Mouse (Mus musculus) hindbrain, embryonic 14.5 days (tissue): ENCODE measurements around the gene Tnip1. TPM values are rescaled to one million over a fixed set of nuclear protein-coding genes. Genes with fewer than 3 reads are reported as not detected.

Experiments
- ATAC-seq: fragments of 200-750 bp; cut with Nextera tagmentation; 2 replicates; pipeline ENCODE4 v1.8.0; 2017; ENCODE audit warnings: moderate number of reproducible peaks, mild to moderate bottlenecking, moderate TSS enrichment, moderate library complexity; ENCODE audit not compliant: low FRiP score
- DNase-seq: peaks from one replicate; pipeline ENCODE4 v3.0.0-alpha.2; 2015; ENCODE audit warnings: low spot score
- H3K27ac ChIP-seq: fragments of 300-500 bp; sonication (generic); 2 replicates; pipeline ENCODE4 v1.5.1; 2014; ENCODE audit warnings: mild to moderate bottlenecking, moderate library complexity
- H3K27me3 ChIP-seq: fragments of 300-500 bp; sonication (generic); 2 replicates; pipeline ENCODE4 v1.6.1; 2014; ENCODE audit warnings: mild to moderate bottlenecking, low read length, mixed read lengths; ENCODE audit not compliant: control insufficient read depth, insufficient read depth
- H3K36me3 ChIP-seq: fragments of 300-500 bp; sonication (generic); replicated peaks from 2 replicates; pipeline ENCODE4 v1.6.1; 2014; ENCODE audit not compliant: control insufficient read depth, insufficient read depth
- H3K4me1 ChIP-seq: fragments of 300-500 bp; sonication (generic); replicated peaks from 2 replicates; pipeline ENCODE4 v1.6.1; 2014; ENCODE audit warnings: antibody characterized with exemption, low read length, mixed read lengths; ENCODE audit not compliant: control insufficient read depth, insufficient read depth
- H3K4me2 ChIP-seq: fragments of 300-500 bp; sonication (generic); replicated peaks from 2 replicates; pipeline ENCODE4 v1.6.1; 2014; ENCODE audit warnings: mild to moderate bottlenecking, moderate library complexity
- H3K4me3 ChIP-seq: fragments of 300-500 bp; sonication (generic); replicated peaks from 2 replicates; pipeline ENCODE4 v1.5.1; 2014; ENCODE audit warnings: mild to moderate bottlenecking, low read length
- H3K9ac ChIP-seq: fragments of 300-500 bp; sonication (generic); 2 replicates; pipeline ENCODE4 v1.6.1; 2014
- H3K9me3 ChIP-seq: fragments of 300-500 bp; sonication (generic); 2 replicates; pipeline ENCODE4 v1.6.1; 2016; ENCODE audit warnings: low read length; ENCODE audit not compliant: control insufficient read depth
- WGBS: fragments of 180-500 bp; shearing (Covaris S2); extraction: QIAGEN DNeasy Blood & Tissue Kit; methylation state at CpG from one replicate; pipeline ENCODE4 v1.1.7; 2014; 5-methylcytosine and 5-hydroxymethylcytosine counted together
- polyA plus RNA-seq: library from polyadenylated mRNA; unstranded; fragments of >200 nt; fragmentation: Nextera tagmentation; extraction: Ambion mirVana; gene quantifications from 2 replicates; pipeline ENCODE4 v1.2.1, GENCODE M21; 2014

Gene Tnip1
- polyA plus RNA-seq, 1 experiment from 2014 or later: 17.0 TPM

DNA sequence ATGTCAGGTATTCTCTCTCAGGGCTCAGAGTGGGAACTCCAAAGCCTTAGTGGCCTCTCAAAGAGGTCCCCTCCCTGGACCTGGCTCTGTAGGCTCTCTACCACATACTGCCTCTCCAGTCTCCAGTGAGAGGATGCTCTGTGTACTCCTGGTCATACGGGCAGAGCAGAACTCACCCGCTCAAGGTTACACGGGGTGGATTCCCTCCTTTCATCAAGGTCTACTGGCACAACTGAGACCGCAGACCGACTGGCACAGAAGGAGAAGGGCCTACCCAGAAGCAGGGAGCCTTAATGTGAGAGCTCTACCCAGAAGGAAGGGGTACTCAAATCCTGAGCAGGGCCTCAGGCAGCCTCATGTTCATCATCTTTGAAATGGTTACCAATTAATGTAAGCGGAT, 30.2 kb downstream of the Tnip1 start:
- no peak overlapping the region for H3K4me2 ChIP-seq
- DNase-seq (no peak), ATAC-seq (no peak)
- H3K4me1 ChIP-seq: peaks cover 5% of the 10 kb centered on the region; the same call in 1 of the 2 replicates
- 92% methylated on average over 6 of the region's 6 CpGs for WGBS
- H3K4me3 ChIP-seq: no peak overlapping the region
- no peak overlapping the region for H3K27ac ChIP-seq
- H3K27me3 ChIP-seq: no peaks in the 10 kb centered on the region
- H3K9ac ChIP-seq: no peak overlapping the region
- H3K36me3 ChIP-seq: peaks cover 47% of the 10 kb centered on the region
- no peaks in the 10 kb centered on the region for H3K9me3 ChIP-seq

DNA sequence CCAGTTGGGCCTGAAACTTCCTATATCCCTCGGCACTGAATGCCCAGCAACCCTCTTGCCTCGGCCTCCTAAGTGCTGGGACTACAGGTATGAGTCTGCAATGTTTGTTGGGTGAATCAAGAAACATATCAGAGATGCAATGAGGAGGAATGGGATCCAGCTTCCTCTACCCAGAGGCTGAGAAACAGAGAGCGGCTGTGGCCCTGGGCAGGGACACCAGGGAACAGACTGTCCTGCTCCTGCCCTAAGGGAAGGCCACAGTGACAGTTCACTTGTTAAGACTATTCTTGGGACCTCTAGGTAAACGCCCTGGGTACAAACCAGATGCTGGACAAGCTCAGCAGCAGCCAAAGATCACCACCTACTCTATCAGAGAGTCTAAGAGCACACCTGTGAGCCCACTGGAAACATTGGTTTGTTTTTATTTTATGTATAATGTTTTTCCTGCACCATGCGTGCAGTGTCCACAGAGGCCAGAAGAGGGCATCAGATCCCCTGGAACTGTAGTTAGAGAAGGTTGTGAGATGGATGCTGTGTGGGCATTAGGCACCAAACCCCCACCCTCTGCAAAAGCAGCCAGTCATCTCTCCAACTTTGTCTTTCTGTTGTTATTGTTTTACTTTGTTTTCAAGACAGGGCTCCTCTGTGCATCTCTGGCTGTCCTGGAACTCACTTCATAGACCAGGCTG, 31.2 kb downstream of the Tnip1 start:
- H3K36me3 ChIP-seq: peaks cover 52% of the 10 kb centered on the region
- WGBS: 63% methylated on average over 5 of the region's 5 CpGs
- H3K9ac ChIP-seq: no peak overlapping the region
- no peaks in the 10 kb centered on the region for H3K9me3 ChIP-seq
- H3K4me1 ChIP-seq: peaks cover 5% of the 10 kb centered on the region; the same call in 1 of the 2 replicates
- no peak overlapping the region for H3K4me2 ChIP-seq
- no peaks in the 10 kb centered on the region for H3K27me3 ChIP-seq
- DNase-seq: no peak
- H3K4me3 ChIP-seq: no peak overlapping the region
- ATAC-seq: no peak
- no peak overlapping the region for H3K27ac ChIP-seq

DNA sequence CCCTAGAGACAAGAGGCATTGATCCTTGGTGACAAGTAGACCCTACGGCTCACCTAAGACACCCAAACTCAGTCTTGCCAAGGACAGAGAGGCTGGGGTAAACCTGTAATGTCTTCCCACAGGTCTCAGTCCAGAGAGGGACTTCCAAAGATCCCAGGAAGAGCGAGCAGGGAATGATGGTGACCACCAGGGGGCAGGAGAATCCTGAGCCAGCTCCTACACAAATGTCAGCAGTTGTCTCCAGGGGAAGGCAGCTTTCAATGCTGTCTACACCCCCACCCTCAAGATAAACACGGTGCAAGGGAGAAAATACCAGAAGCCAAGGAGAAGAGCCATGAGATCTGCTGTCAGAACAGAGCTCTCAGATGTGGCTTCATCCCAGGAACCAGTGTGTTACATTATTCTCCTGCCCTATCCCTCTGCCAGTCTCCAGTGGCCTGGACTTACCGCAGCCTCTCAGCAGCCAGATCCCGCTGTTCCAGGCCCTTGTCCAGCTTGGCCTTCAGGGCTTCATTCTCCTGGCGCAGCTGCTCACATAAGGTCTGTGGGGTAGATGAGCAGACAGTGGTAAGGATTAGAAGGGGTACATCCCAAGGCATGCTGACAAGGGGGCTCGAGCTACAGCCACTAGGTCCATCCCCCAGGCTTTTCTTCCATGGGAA, 32.3 kb downstream of the Tnip1 start:
- ATAC-seq: no peak
- Histone ChIP-seq H3K4me3 (no peak overlapping the region), H3K9me3 (no peaks in the 10 kb centered on the region), H3K27me3 (no peaks in the 10 kb centered on the region), H3K4me2 (no peak overlapping the region), H3K27ac (no peak overlapping the region), H3K36me3 (peaks cover 59% of the 10 kb centered on the region), H3K4me1 (no peaks in the 10 kb centered on the region), H3K9ac (no peak overlapping the region)
- DNase-seq: peak; percentile 44
- WGBS: 67% methylated on average over 7 of the region's 7 CpGs

DNA sequence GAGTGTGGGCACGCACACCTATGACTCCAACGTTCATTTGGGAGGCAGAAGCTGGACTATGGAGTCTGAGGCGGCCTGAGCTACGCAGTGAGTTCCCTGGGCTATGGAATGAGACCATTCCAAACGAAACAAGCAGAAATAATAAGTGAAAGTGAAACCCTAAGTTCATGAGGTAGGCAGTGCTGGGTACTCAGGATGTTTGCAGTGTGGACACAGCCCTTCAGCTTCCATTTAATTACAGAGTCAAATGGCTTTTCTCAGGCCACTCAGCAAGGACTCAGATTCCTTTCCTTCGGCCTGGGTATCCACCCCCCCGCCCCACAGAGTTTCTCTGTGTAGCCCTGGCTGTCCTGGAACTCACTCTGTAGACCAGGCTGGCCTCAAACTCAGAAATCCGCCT, 33.0 kb downstream of the Tnip1 start:
- Histone ChIP-seq H3K36me3 (peaks cover 59% of the 10 kb centered on the region), H3K4me3 (no peak overlapping the region), H3K4me1 (no peaks in the 10 kb centered on the region), H3K9ac (no peak overlapping the region), H3K27ac (no peak overlapping the region), H3K27me3 (no peaks in the 10 kb centered on the region), H3K9me3 (no peaks in the 10 kb centered on the region), H3K4me2 (no peak overlapping the region)
- 90% methylated on average over 8 of the region's 8 CpGs for WGBS
- ATAC-seq (no peak), DNase-seq (no peak)

DNA sequence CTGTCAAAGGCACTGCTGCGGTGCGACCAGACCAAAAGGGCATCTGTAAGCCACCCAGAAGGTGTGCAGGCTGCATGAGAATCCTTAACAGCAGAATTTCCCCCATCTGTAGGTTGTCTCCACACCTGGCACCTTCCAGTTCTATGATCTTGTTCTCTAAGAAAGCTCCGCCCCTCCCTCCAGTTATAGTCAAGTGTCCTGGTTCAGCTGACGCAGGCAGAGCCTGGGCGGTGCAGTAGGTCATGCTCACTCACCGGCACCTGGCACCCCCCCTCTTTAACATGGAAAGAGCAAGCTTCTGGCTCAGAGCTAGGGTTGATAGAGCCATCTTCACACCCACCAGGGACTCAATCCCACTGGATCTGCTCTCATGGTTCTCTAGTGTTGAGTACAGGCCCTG, 33.4 kb downstream of the Tnip1 start:
- Histone ChIP-seq H3K4me1 (no peaks in the 10 kb centered on the region), H3K4me3 (no peak overlapping the region), H3K9me3 (no peaks in the 10 kb centered on the region), H3K27ac (no peak overlapping the region), H3K36me3 (peaks cover 61% of the 10 kb centered on the region), H3K4me2 (no peak overlapping the region), H3K27me3 (no peaks in the 10 kb centered on the region), H3K9ac (no peak overlapping the region)
- 92% methylated on average over 6 of the region's 6 CpGs for whole genome bisulfite sequencing
- DNase-seq (no peak), ATAC-seq (no peak)

DNA sequence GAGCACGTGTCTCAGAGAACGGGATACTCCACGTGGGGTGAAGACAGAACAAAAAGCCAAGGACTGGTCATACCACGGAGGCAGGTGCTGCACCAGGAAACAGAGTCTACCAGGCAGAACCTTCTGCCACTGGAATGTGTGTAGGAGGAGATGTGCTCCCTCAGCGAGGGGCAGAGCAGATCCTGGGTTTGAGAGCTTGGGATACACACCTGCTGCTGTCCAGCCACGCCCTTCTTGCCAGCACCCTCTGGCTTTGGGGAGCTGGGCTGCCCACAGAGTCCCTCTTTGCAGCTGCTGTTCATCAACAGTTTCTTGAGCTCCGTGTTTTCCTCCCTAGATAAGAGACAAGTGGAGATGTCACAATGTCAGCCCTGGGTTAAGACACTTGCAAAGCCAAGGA, 33.8 kb downstream of the Tnip1 start:
- no peaks in the 10 kb centered on the region for H3K9me3 ChIP-seq
- no peak overlapping the region for H3K9ac ChIP-seq
- 92% methylated on average over 7 of the region's 7 CpGs for WGBS
- H3K4me1 ChIP-seq: no peaks in the 10 kb centered on the region
- no peak overlapping the region for H3K4me3 ChIP-seq
- DNase-seq: no peak
- H3K27ac ChIP-seq: no peak overlapping the region
- ATAC-seq: no peak
- H3K36me3 ChIP-seq: peaks cover 62% of the 10 kb centered on the region
- H3K4me2 ChIP-seq: no peak overlapping the region
- no peaks in the 10 kb centered on the region for H3K27me3 ChIP-seq

DNA sequence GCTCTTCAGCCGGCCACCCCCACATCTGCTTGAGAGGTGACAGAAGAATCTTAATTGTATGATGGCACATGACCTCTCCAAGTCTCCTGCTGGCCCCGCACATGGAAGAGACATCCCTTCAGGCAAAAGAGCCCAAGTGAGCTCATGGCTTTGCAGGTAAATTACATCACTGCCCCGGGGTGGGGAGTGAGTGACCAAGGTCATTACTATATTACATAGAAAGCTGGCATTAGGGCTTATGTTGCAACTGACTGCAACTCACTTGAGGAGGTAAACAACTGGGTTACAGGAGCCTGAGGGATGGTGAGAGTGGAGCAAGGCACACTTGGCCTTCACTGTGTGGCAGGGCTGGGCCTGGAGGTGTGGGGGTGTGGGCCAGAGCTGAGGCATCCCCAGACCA, 34.5 kb downstream of the Tnip1 start:
- ATAC-seq: no peak
- H3K4me2 ChIP-seq: no peak overlapping the region
- 91% methylated on average over 3 of the region's 3 CpGs for WGBS
- no peak for DNase-seq
- H3K27ac ChIP-seq: no peak overlapping the region
- H3K9me3 ChIP-seq: no peaks in the 10 kb centered on the region
- H3K36me3 ChIP-seq: peaks cover 62% of the 10 kb centered on the region
- H3K27me3 ChIP-seq: no peaks in the 10 kb centered on the region
- no peak overlapping the region for H3K9ac ChIP-seq
- no peak overlapping the region for H3K4me3 ChIP-seq
- no peaks in the 10 kb centered on the region for H3K4me1 ChIP-seq

DNA sequence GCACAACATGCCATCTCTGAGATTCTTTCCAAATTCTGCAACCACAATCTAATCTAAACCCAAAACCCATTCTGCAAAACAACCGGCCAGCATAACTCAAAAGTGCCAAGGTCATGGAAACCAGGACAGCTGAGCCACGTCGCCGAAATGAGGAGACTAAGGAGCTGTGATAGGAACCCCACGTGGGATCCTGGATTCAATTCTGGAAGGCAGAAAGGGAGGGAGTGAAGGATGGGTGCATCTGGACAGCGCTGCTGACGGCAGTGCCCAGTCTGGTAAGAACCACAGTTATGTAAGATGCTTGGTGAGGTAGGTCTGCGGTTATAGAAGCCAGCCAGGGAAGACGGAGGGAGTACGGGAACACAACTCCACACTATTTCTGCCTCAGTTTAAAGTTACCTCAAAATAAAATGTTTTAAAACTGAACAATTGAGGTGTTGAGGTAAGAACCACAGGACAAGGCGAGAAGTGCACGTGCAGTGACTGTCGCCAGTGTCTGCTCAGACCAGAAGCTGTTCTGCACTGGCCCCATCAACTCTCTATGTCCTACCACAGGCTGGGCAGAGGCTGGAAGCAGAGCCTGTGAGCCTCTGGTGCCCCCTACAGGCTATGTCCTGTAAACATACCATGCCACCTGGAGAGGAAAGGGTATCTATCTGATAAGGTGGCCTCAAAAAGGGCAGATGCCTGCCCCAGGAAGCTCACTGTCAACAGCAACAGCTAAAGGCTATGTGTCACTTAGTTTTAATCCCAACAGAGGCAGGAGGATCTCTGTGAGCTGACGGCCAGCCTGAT, 35.2 kb downstream of the Tnip1 start:
- 83% methylated on average over 14 of the region's 14 CpGs for WGBS
- H3K4me2 ChIP-seq: no peak overlapping the region
- DNase-seq (peak; percentile 62), ATAC-seq (peak; percentile 46; the same call in 1 of the 2 replicates)
- no peaks in the 10 kb centered on the region for H3K27me3 ChIP-seq
- H3K27ac ChIP-seq: no peak overlapping the region
- H3K4me1 ChIP-seq: no peaks in the 10 kb centered on the region
- H3K9ac ChIP-seq: no peak overlapping the region
- H3K36me3 ChIP-seq: peaks cover 63% of the 10 kb centered on the region
- no peak overlapping the region for H3K4me3 ChIP-seq
- no peaks in the 10 kb centered on the region for H3K9me3 ChIP-seq

DNA sequence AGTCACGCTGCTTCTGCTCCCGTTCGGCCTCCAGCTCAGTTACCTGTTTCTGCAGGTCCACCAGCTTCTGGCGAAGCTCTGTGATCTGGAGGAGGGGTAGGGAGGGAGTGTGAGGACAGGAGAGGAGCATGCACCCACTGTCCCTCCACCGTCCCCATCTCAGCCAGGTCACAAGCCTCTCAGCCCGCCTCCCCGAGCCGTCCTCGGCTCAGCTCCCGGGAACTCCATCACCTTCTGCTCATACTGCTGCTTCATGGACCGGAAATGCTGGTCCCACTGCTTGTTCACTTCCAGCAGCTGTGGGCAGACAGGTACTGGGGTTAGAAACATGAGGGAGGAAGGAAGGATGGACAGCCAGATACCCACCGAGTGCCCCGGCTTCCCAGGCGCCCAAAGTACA, 38.6 kb downstream of the Tnip1 start:
- Histone ChIP-seq H3K4me2 (no peak overlapping the region), H3K27ac (no peak overlapping the region), H3K4me3 (no peak overlapping the region), H3K27me3 (no peaks in the 10 kb centered on the region), H3K4me1 (no peaks in the 10 kb centered on the region), H3K36me3 (peaks cover 57% of the 10 kb centered on the region), H3K9me3 (no peaks in the 10 kb centered on the region), H3K9ac (no peak overlapping the region)
- ATAC-seq (no peak), DNase-seq (no peak)
- WGBS: 91% methylated on average over 14 of the region's 14 CpGs
